Mouse (Mus musculus) left cerebral cortex, adult 9 months (tissue): ENCODE measurements around the gene Olfr522.

Source experiments
- DNase-seq, 2 experiments: peaks; one replicate each; pipeline ENCODE4 v3.0.0; 2022; ENCODE audit warnings: low spot score in 2 of 2

Olfr522 gene

GRCm38 (mm10) chr7:140115583-140116328 is 48.8 kb downstream of the Olfr522 start, which contains the start of gene Paox:
TSS of gene Paox (plus strand) at chr7:140115799.
- peak; percentile 19 to 67 for DNase-seq

DNA sequence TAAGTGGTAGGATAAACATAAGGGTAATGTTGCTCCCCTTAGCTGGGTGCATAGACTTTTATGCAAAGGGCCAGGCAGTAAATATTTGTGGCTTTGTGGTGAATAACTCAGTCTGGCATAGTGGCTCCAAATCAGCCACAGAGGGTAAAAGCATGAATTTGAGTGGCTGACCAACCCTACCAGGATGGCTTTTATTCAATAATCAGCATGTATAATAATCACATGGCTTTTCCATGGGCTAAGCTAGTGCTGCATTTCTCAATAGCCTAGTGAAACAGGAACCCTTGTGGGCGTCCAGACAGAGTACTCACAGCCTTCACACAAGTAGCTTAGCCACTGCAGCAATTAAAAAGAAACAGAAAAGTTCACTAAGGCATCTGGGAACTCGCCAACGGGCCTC is 52.6 kb downstream of the Olfr522 start:
- no peak for DNase-seq
